Mouse (Mus musculus) bone marrow, adult 2 months (tissue): ENCODE results near the gene Akap2.

Source experiments
- CTCF ChIP-seq: fragments of 200-500 bp; IDR thresholded peaks from 2 replicates; pipeline ENCODE4 v1.5.1; 2011; ENCODE audit warnings: low read length, control low read depth; ENCODE audit not compliant: control insufficient read depth, insufficient read depth
- POLR2A ChIP-seq: fragments of 200-500 bp; IDR thresholded peaks from 2 replicates; pipeline ENCODE4 v1.6.1; 2011; ENCODE audit warnings: low read depth, mild to moderate bottlenecking, control low read depth, low read length, borderline replicate concordance; ENCODE audit not compliant: control insufficient read depth

- TF ChIP-seq POLR2A (no peak), CTCF (no peak)
Measured at GRCm38 (mm10) chr4:57798286-57799018, 81.0 kb downstream of the Akap2 start.
